Mouse (Mus musculus) mouse trophoblast stem cell (cell line): ENCODE data around the gene Bcl2l13.
"Not testable (repeated sequence)": the region's sequence is repeated elsewhere in the genome, so short reads cannot be mapped to it uniquely, and the experiment has no call there.

Source experiments
- in situ Hi-C, 2 experiments: fragments of 300-500 bp; cut with MseI, MboI; formaldehyde crosslinking; loops; 2 replicates in 1 of 2; 3 replicates in 1 of 2; pipeline ENCODE4 v1.15.1; 2025

Gene Bcl2l13

GRCm38 (mm10) chr6:120901776-120902645, 66.0 kb downstream of the Bcl2l13 start:
- in situ Hi-C loops = no loop called here

GRCm38 (mm10) chr6:120903450-120903912, 67.5 kb downstream of the Bcl2l13 start:
- in situ Hi-C loops = no loop called here

GRCm38 (mm10) chr6:120903961-120904360, 67.9 kb downstream of the Bcl2l13 start:
- in situ Hi-C loops = no loop called here

- in situ Hi-C loops = no loop called here
These were observed 69.1 kb downstream of the Bcl2l13 start for GRCm38 (mm10) chr6:120905111-120905510.

GRCm38 (mm10) chr6:120906521-120906920, 70.5 kb downstream of the Bcl2l13 start:
- in situ Hi-C loops = no loop called here

GRCm38 (mm10) chr6:120907876-120908597, 72.0 kb downstream of the Bcl2l13 start:
- in situ Hi-C loops = not testable (repeated sequence)

GRCm38 (mm10) chr6:120909501-120909900, 73.5 kb downstream of the Bcl2l13 start:
- in situ Hi-C loops = no loop called here

- in situ Hi-C loops = no loop called here
These were observed 75.4 kb downstream of the Bcl2l13 start for GRCm38 (mm10) chr6:120911213-120912007.

- in situ Hi-C loops = no loop called here
These were observed 76.9 kb downstream of the Bcl2l13 start for GRCm38 (mm10) chr6:120912931-120913330.

GRCm38 (mm10) chr6:120913783-120914182, 77.8 kb downstream of the Bcl2l13 start:
- in situ Hi-C loops = no loop called here

GRCm38 (mm10) chr6:120914533-120914910, 78.5 kb downstream of the Bcl2l13 start:
- in situ Hi-C loops = no loop called here

GRCm38 (mm10) chr6:120914911-120915648, 79.1 kb downstream of the Bcl2l13 start:
- in situ Hi-C loops = no loop called here

GRCm38 (mm10) chr6:120915649-120915975, 79.6 kb downstream of the Bcl2l13 start:
- in situ Hi-C loops = no loop called here

- in situ Hi-C loops = no loop called here
These were observed 80.3 kb downstream of the Bcl2l13 start, which contains the start of gene Bid for GRCm38 (mm10) chr6:120916074-120916971. Gene Bid (minus strand): TSS chr6:120916853.

- in situ Hi-C loops = not testable (repeated sequence)
These were observed 81.2 kb downstream of the Bcl2l13 start for GRCm38 (mm10) chr6:120916972-120917881.

- in situ Hi-C loops = no loop called here
These were observed 82.0 kb downstream of the Bcl2l13 start for GRCm38 (mm10) chr6:120917975-120918374.

- in situ Hi-C loops = not testable (repeated sequence)
These were observed 88.8 kb downstream of the Bcl2l13 start for GRCm38 (mm10) chr6:120924791-120925321.

- in situ Hi-C loops = no loop called here
These were observed 90.9 kb downstream of the Bcl2l13 start for GRCm38 (mm10) chr6:120926880-120927279.

GRCm38 (mm10) chr6:120927765-120928164, 91.8 kb downstream of the Bcl2l13 start:
- in situ Hi-C loops = no loop called here
